Mouse (Mus musculus): ENCODE measurements around the gene Grpr. TPM values are rescaled to one million over a fixed set of nuclear protein-coding genes. Genes with fewer than 3 reads are reported as not detected.

The Grpr gene
- total and polyA plus RNA-seq, 3 experiments: not detected

- Histone ChIP-seq H3K9ac (ENCODE audit: control insufficient read depth, low read depth, low read length, poor library complexity, severe bottlenecking) (no peak overlapping the region), H3K36me3 (ENCODE audit: control insufficient read depth in 1 of 2, insufficient read depth in 2 of 2, low read length in 2 of 2) (no peaks in the 10 kb centered on the region), H3K9me3 (replicated peaks; ENCODE audit: insufficient read depth, low read length) (no peaks in the 10 kb centered on the region), H3K79me2 (ENCODE audit: control insufficient read depth, insufficient read depth, low read length, poor library complexity) (no peaks in the 10 kb centered on the region), H3K27me3 (ENCODE audit: control insufficient read depth in 1 of 2, insufficient read depth in 2 of 2, low read length in 2 of 2) (no peaks in the 10 kb centered on the region), H3K27ac (ENCODE audit: control insufficient read depth, low read depth, low read length) (no peak overlapping the region), H3K4me1 (ENCODE audit: control insufficient read depth in 1 of 2, insufficient read depth in 2 of 2, low read length in 2 of 2) (no peaks in the 10 kb centered on the region), H3K4me3 (ENCODE audit: control insufficient read depth in 1 of 2, insufficient read depth in 1 of 2, low read depth in 2 of 2, low read length in 2 of 2) (no peak overlapping the region)
- no peak for DNase-seq (ENCODE audit: low read depth, low spot score)
- no peak for TF ChIP-seq ZNF384 (IDR thresholded peaks at IDR 0.05; ENCODE audit: low read depth, low read length)
Measured at GRCm38 (mm10) chrX:163532836-163533235, 16.6 kb downstream of the Grpr start.

GRCm38 (mm10) chrX:163518963-163519541 lies 30.4 kb downstream of the Grpr start:
- TF ChIP-seq CTCF (IDR thresholded peaks at IDR 0.05 in 2 of 3, conservative IDR thresholded peaks at IDR 0.05 in 1 of 3; ENCODE audit: control insufficient read depth in 1 of 3, insufficient read depth in 1 of 3, low read depth in 2 of 3, low read length in 3 of 3, poor library complexity in 1 of 3, severe bottlenecking in 1 of 3) (no peak), ETS1 (IDR thresholded peaks at IDR 0.05; ENCODE audit: low read depth, low read length) (no peak), MYB (IDR thresholded peaks at IDR 0.05; ENCODE audit: low read depth, low read length) (no peak), USF1 (IDR thresholded peaks at IDR 0.05; ENCODE audit: low read depth, low read length) (no peak), ZNF384 (IDR thresholded peaks at IDR 0.05; ENCODE audit: low read depth, low read length) (no peak), JUND (IDR thresholded peaks at IDR 0.05; ENCODE audit: low read depth, low read length) (no peak), CHD2 (IDR thresholded peaks at IDR 0.05; ENCODE audit: low read length) (no peak), ELF1 (IDR thresholded peaks at IDR 0.05; ENCODE audit: low read depth, low read length) (no peak), SIN3A (IDR thresholded peaks at IDR 0.05; ENCODE audit: low read length) (no peak), MEF2A (IDR thresholded peaks at IDR 0.05; ENCODE audit: extremely low read depth, insufficient replicate concordance, low read depth, low read length, poor library complexity, severe bottlenecking) (no peak), RCOR1 (IDR thresholded peaks at IDR 0.05; ENCODE audit: low read depth, low read length) (no peak), ZMIZ1 (IDR thresholded peaks at IDR 0.05; ENCODE audit: low read depth, low read length) (no peak), MXI1 (IDR thresholded peaks at IDR 0.05; ENCODE audit: low read depth, low read length) (no peak), E2F4 (IDR thresholded peaks at IDR 0.05; ENCODE audit: borderline replicate concordance, low read depth, low read length) (no peak)
- Histone ChIP-seq H3K79me2 (ENCODE audit: control insufficient read depth, insufficient read depth, low read length, poor library complexity) (no peaks in the 10 kb centered on the region), H3K27ac (ENCODE audit: control insufficient read depth, low read depth, low read length) (no peak overlapping the region), H3K9ac (ENCODE audit: control insufficient read depth, low read depth, low read length, poor library complexity, severe bottlenecking) (no peak overlapping the region), H3K4me3 (ENCODE audit: control insufficient read depth in 1 of 2, insufficient read depth in 1 of 2, low read depth in 2 of 2, low read length in 2 of 2) (no peak overlapping the region), H3K4me1 (ENCODE audit: control insufficient read depth in 1 of 2, insufficient read depth in 2 of 2, low read length in 2 of 2) (no peaks in the 10 kb centered on the region), H3K36me3 (ENCODE audit: control insufficient read depth in 1 of 2, insufficient read depth in 2 of 2, low read length in 2 of 2) (no peaks in the 10 kb centered on the region), H3K27me3 (ENCODE audit: control insufficient read depth in 1 of 2, insufficient read depth in 2 of 2, low read length in 2 of 2) (no peaks in the 10 kb centered on the region), H3K9me3 (replicated peaks; ENCODE audit: insufficient read depth, low read length) (no peaks in the 10 kb centered on the region)
- DNase-seq (ENCODE audit: low read depth, low spot score): no peak

GRCm38 (mm10) chrX:163511766-163512165 lies 37.7 kb downstream of the Grpr start:
- Histone ChIP-seq H3K27ac (ENCODE audit: control insufficient read depth, low read depth, low read length) (no peak overlapping the region), H3K9ac (ENCODE audit: control insufficient read depth, low read depth, low read length, poor library complexity, severe bottlenecking) (no peak overlapping the region), H3K4me1 (ENCODE audit: control insufficient read depth in 1 of 2, insufficient read depth in 2 of 2, low read length in 2 of 2) (no peaks in the 10 kb centered on the region), H3K27me3 (ENCODE audit: control insufficient read depth in 1 of 2, insufficient read depth in 2 of 2, low read length in 2 of 2) (no peaks in the 10 kb centered on the region), H3K9me3 (replicated peaks; ENCODE audit: insufficient read depth, low read length) (no peaks in the 10 kb centered on the region), H3K36me3 (ENCODE audit: control insufficient read depth in 1 of 2, insufficient read depth in 2 of 2, low read length in 2 of 2) (no peaks in the 10 kb centered on the region), H3K4me3 (ENCODE audit: control insufficient read depth in 1 of 2, insufficient read depth in 1 of 2, low read depth in 2 of 2, low read length in 2 of 2) (no peak overlapping the region), H3K79me2 (ENCODE audit: control insufficient read depth, insufficient read depth, low read length, poor library complexity) (no peaks in the 10 kb centered on the region)
- no peak for TF ChIP-seq POLR2AphosphoS5 (IDR thresholded peaks at IDR 0.05; ENCODE audit: borderline replicate concordance, low read depth, low read length)
- TF ChIP-seq MAFK (IDR thresholded peaks at IDR 0.05; ENCODE audit: borderline replicate concordance, low read depth, low read length): no peak
- no peak for DNase-seq (ENCODE audit: low read depth, low spot score)
